Mouse (Mus musculus): ENCODE data around the gene Oxgr1. TPM values are rescaled to one million over a fixed set of nuclear protein-coding genes. Genes with fewer than 3 reads are reported as not detected.
"Not testable (repeated sequence)": the region's sequence is repeated elsewhere in the genome, so short reads cannot be mapped to it uniquely, and the experiment has no call there.

Oxgr1 gene
- total and polyA plus RNA-seq, 2 experiments from 2014 or later = 0.68 TPM; not detected in 1

- no peak for DNase-seq (ENCODE audit: low spot score)
- Histone ChIP-seq H3K27ac (no peak overlapping the region), H3K9ac (replicated peaks; ENCODE audit: low read length) (no peak overlapping the region), H3K9me3 (ENCODE audit: low read length) (no peaks in the 10 kb centered on the region), H3K27me3 (ENCODE audit: insufficient read depth, low read length) (no peaks in the 10 kb centered on the region), H3K4me2 (ENCODE audit: low read depth, low read length) (no peak overlapping the region), H3K36me3 (ENCODE audit: insufficient read depth, low read length) (no peaks in the 10 kb centered on the region), H3K4me1 (ENCODE audit: insufficient read depth, low read length) (no peaks in the 10 kb centered on the region), H3K4me3 (ENCODE audit: low read length) (no peak overlapping the region)
- TF ChIP-seq CTCF (IDR thresholded peaks at IDR 0.05; ENCODE audit: low read depth) = no peak
- WGBS = 87% methylated on average over 7 of the region's 7 CpGs
- no peak for ATAC-seq
Measured at GRCm38 (mm10) chr14:120003661-120004060, 38.6 kb downstream of the Oxgr1 start.

- TF ChIP-seq CTCF (IDR thresholded peaks at IDR 0.05; ENCODE audit: low read depth) = no peak
- H3K36me3 ChIP-seq (ENCODE audit: insufficient read depth, low read length) = no peaks in the 10 kb centered on the region
- ATAC-seq (no peak), DNase-seq (ENCODE audit: low spot score) (no peak)
- 86% methylated on average over 4 of the region's 4 CpGs for WGBS
- no peak overlapping the region for H3K4me3 ChIP-seq (ENCODE audit: low read length)
- H3K27ac ChIP-seq = no peak overlapping the region
- no peaks in the 10 kb centered on the region for H3K9me3 ChIP-seq (ENCODE audit: low read length)
- no peaks in the 10 kb centered on the region for H3K4me1 ChIP-seq (ENCODE audit: insufficient read depth, low read length)
- no peak overlapping the region for H3K9ac ChIP-seq (replicated peaks; ENCODE audit: low read length)
- no peaks in the 10 kb centered on the region for H3K27me3 ChIP-seq (ENCODE audit: insufficient read depth, low read length)
- no peak overlapping the region for H3K4me2 ChIP-seq (ENCODE audit: low read depth, low read length)
Measured at GRCm38 (mm10) chr14:120002673-120003072, 39.6 kb downstream of the Oxgr1 start.

GRCm38 (mm10) chr14:119989651-119990050 lies 52.6 kb downstream of the Oxgr1 start:
- H3K9me3 ChIP-seq (ENCODE audit: low read length) = no peaks in the 10 kb centered on the region
- H3K4me1 ChIP-seq (ENCODE audit: insufficient read depth, low read length) = no peaks in the 10 kb centered on the region
- ATAC-seq = no peak
- no peak overlapping the region for H3K4me3 ChIP-seq (ENCODE audit: low read length)
- no peaks in the 10 kb centered on the region for H3K36me3 ChIP-seq (ENCODE audit: insufficient read depth, low read length)
- H3K27me3 ChIP-seq (ENCODE audit: insufficient read depth, low read length) = no peaks in the 10 kb centered on the region
- no peak for DNase-seq (ENCODE audit: low spot score)
- no peak overlapping the region for H3K27ac ChIP-seq
- no peak overlapping the region for H3K9ac ChIP-seq (replicated peaks; ENCODE audit: low read length)
- WGBS = 90% methylated on average over 10 of the region's 10 CpGs
- no peak for TF ChIP-seq CTCF (IDR thresholded peaks at IDR 0.05; ENCODE audit: low read depth)
- H3K4me2 ChIP-seq (ENCODE audit: low read depth, low read length) = no peak overlapping the region

GRCm38 (mm10) chr14:119988937-119989645 lies 53.1 kb downstream of the Oxgr1 start:
- Histone ChIP-seq H3K9ac (replicated peaks; ENCODE audit: low read length) (no peak overlapping the region), H3K36me3 (ENCODE audit: insufficient read depth, low read length) (no peaks in the 10 kb centered on the region), H3K4me3 (ENCODE audit: low read length) (no peak overlapping the region), H3K4me1 (ENCODE audit: insufficient read depth, low read length) (no peaks in the 10 kb centered on the region), H3K9me3 (ENCODE audit: low read length) (no peaks in the 10 kb centered on the region), H3K27me3 (ENCODE audit: insufficient read depth, low read length) (no peaks in the 10 kb centered on the region), H3K27ac (no peak overlapping the region), H3K4me2 (ENCODE audit: low read depth, low read length) (no peak overlapping the region)
- DNase-seq (ENCODE audit: low spot score) (no peak), ATAC-seq (no peak)
- WGBS = 80% methylated on average over 7 of the region's 7 CpGs
- no peak for TF ChIP-seq CTCF (IDR thresholded peaks at IDR 0.05; ENCODE audit: low read depth)

GRCm38 (mm10) chr14:119987257-119987656 lies 55.0 kb downstream of the Oxgr1 start:
- no peaks in the 10 kb centered on the region for H3K36me3 ChIP-seq (ENCODE audit: insufficient read depth, low read length)
- TF ChIP-seq CTCF (IDR thresholded peaks at IDR 0.05; ENCODE audit: low read depth) = no peak
- H3K4me3 ChIP-seq (ENCODE audit: low read length) = no peak overlapping the region
- no peak overlapping the region for H3K27ac ChIP-seq
- ATAC-seq = no peak
- H3K4me1 ChIP-seq (ENCODE audit: insufficient read depth, low read length) = no peaks in the 10 kb centered on the region
- no peak overlapping the region for H3K9ac ChIP-seq (replicated peaks; ENCODE audit: low read length)
- no peak overlapping the region for H3K4me2 ChIP-seq (ENCODE audit: low read depth, low read length)
- no peaks in the 10 kb centered on the region for H3K27me3 ChIP-seq (ENCODE audit: insufficient read depth, low read length)
- WGBS = 83% methylated on average over 1 of the region's 1 CpGs
- DNase-seq (ENCODE audit: low spot score) = no peak
- no peaks in the 10 kb centered on the region for H3K9me3 ChIP-seq (ENCODE audit: low read length)

- no peak for DNase-seq (ENCODE audit: low spot score)
- ATAC-seq = no peak
- Histone ChIP-seq H3K4me2 (ENCODE audit: low read depth, low read length) (no peak overlapping the region), H3K9me3 (ENCODE audit: low read length) (no peaks in the 10 kb centered on the region), H3K4me1 (ENCODE audit: insufficient read depth, low read length) (no peaks in the 10 kb centered on the region), H3K27ac (no peak overlapping the region), H3K36me3 (ENCODE audit: insufficient read depth, low read length) (no peaks in the 10 kb centered on the region), H3K27me3 (ENCODE audit: insufficient read depth, low read length) (no peaks in the 10 kb centered on the region), H3K4me3 (ENCODE audit: low read length) (no peak overlapping the region), H3K9ac (replicated peaks; ENCODE audit: low read length) (no peak overlapping the region)
- TF ChIP-seq CTCF (IDR thresholded peaks at IDR 0.05; ENCODE audit: low read depth) = no peak
- WGBS = 84% methylated on average over 6 of the region's 6 CpGs
Measured at GRCm38 (mm10) chr14:119986778-119987177, 55.5 kb downstream of the Oxgr1 start.

- not testable (repeated sequence) for H3K9ac ChIP-seq (replicated peaks; ENCODE audit: low read length); H3K27ac ChIP-seq; DNase-seq (ENCODE audit: low spot score); H3K4me1 ChIP-seq (ENCODE audit: insufficient read depth, low read length); H3K4me2 ChIP-seq (ENCODE audit: low read depth, low read length); H3K4me3 ChIP-seq (ENCODE audit: low read length); H3K27me3 ChIP-seq (ENCODE audit: insufficient read depth, low read length); H3K9me3 ChIP-seq (ENCODE audit: low read length); ATAC-seq; H3K36me3 ChIP-seq (ENCODE audit: insufficient read depth, low read length)
- 81% methylated on average over 7 of the region's 7 CpGs for WGBS
Measured at GRCm38 (mm10) chr14:119986351-119986750, 55.9 kb downstream of the Oxgr1 start.

Measured in hindbrain, postnatal 0 days (tissue).